Mouse (Mus musculus) lung, adult 2 months (tissue): Measurements from ENCODE around the gene 1700015F17Rik. TPM values are rescaled to one million over a fixed set of nuclear protein-coding genes. Genes with fewer than 3 reads are reported as not detected.

Experiments
- DNase-seq: peaks from one replicate; pipeline ENCODE4 v3.0.0; 2022
- H3K4me1 ChIP-seq: fragments of 200-500 bp; 2 replicates; pipeline ENCODE4 v1.6.1; 2011; ENCODE audit warnings: low read length; ENCODE audit not compliant: control insufficient read depth, insufficient read depth
- H3K4me3 ChIP-seq: fragments of 200-500 bp; replicated peaks from 2 replicates; pipeline ENCODE3; 2011; ENCODE audit warnings: low read depth, mild to moderate bottlenecking, control low read depth, low read length; ENCODE audit errors: extremely low read depth
- CTCF ChIP-seq: fragments of 200-500 bp; IDR thresholded peaks from 2 replicates; pipeline ENCODE4 v1.5.1; 2011; ENCODE audit warnings: mild to moderate bottlenecking, low read length, control low read depth; ENCODE audit not compliant: insufficient read depth
- POLR2A ChIP-seq: fragments of 200-500 bp; IDR thresholded peaks from 2 replicates; pipeline ENCODE4 v1.6.1; 2011; ENCODE audit warnings: low read depth, mild to moderate bottlenecking, control low read depth, low read length, borderline replicate concordance; ENCODE audit errors: extremely low read depth
- WGBS: fragments of 180-500 bp; shearing (Covaris S2); methylation state at CpG from one replicate; pipeline ENCODE4 v1.1.7; 2018; 5-methylcytosine and 5-hydroxymethylcytosine counted together
- polyA plus RNA-seq: library from polyadenylated mRNA; depleted of rRNA; stranded (reverse); fragments of >200 nt; gene quantifications from 2 replicates; pipeline ENCODE4 v1.2.3, GENCODE M21; 2012; rRNA removed

Gene 1700015F17Rik
- polyA plus RNA-seq = not detected in 2 replicates

DNA sequence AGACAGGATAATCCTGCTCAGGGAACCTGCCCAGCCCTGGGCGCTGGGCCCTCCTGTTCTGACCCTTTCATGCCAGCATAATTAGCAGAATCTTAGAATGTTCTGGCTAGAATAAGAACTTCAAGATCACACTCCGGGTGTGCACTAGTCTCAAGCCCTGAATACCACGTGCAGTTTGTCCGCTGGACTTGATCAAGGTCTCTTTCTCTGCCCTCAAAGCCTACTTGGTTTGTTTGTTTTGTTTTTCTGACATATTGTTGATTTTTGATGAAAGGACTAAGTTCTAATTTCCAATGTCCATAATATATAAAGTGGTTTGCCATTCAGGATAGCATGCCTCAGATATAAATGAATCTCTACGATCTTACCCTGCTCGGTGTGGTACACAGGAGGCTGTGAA, at the start of gene 1700015F17Rik:
1700015F17Rik (minus strand) TSS at position 101 of the 400 bp plus-strand sequence.
- Histone ChIP-seq H3K4me1 (no peaks in the 10 kb centered on the region), H3K4me3 (no peak within 1 kb of the TSS)
- 92% methylated on average over 6 of the region's 6 CpGs for WGBS
- TF ChIP-seq POLR2A (no peak), CTCF (no peak)
- no peak for DNase-seq

GRCm38 (mm10) chr5:5515411-5515810, 36.5 kb upstream of the 1700015F17Rik start:
- 80% methylated on average over 5 of the region's 5 CpGs for WGBS
- no peak for TF ChIP-seq CTCF
- no peak for TF ChIP-seq POLR2A
- Histone ChIP-seq H3K4me1 (no peaks in the 10 kb centered on the region; the same call in 1 of the 2 replicates), H3K4me3 (no peak overlapping the region)
- DNase-seq = no peak

DNA sequence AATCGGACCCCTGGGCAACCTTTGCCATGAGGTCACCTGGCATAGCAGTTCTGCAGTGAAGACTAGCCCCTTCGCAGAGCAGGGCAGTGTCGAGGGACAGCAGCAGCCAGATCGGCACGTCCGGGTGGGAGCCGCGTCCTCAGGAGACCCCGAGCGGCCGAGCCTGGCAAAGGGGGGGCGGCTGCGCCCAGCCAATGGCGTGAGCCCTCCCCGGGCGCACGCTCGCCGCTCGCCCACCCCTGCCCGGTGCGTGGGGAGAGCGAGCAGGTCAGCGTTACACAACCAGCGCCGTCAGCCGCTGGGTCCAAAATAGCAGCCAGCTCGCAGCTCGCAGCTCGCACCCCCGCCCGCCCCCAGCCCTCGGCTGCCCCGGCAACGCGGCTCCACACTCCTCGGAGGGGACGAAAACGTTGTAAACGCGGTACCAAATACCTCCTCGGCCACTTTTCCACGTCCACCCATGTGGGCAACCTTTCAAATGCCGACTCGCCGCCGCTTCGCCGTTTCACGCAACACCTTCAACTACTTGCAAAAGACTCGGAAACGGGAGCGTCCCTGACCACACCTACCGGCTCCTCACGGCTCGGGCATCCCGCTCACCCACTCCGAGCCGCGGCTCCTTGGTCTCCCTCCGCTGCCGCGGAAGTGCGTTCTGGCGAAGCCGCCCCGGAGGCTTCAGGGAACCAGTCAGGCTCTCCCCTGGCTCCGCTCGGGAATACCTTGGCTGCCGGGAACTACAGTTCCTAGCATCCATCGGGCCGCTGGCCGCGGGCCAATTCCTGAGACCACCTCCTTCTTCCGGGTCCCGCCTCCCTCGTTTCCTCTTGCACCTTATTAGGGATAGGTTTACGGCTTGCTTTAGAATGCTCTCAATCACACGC, 35.5 kb upstream of the 1700015F17Rik start, which contains the start of gene Cldn12:
Cldn12 (minus strand) TSS at position 763 of the 881 bp plus-strand sequence.
- H3K4me1 ChIP-seq = no peaks in the 10 kb centered on the region; the same call in 1 of the 2 replicates
- TF ChIP-seq POLR2A = peak; percentile 60; the same call in 1 of the 2 replicates
- TF ChIP-seq CTCF = no peak
- peak within 1 kb of the TSS; percentile 78 for H3K4me3 ChIP-seq
- WGBS = under 1% methylated on average over 78 of the region's 79 CpGs
- DNase-seq = peak; percentile 93

DNA sequence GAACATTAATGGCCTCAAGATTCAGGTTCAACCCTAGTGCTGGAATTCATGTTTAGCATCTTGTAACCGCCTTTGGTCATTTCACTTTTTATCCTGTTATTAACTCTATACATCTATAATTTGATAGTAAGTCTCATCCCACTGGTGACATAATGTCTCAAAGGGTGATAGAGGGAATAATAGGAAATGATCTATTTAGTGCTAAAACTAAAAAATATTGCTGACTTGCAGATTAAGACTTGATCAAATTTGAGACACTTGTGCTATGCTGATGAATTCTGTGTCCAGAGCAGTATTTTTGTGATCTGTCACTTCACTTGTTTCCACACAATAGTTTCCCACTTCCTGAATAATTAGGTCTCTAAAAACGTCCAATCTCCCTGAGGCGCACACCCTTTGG, 32.5 kb upstream of the 1700015F17Rik start:
- TF ChIP-seq CTCF (no peak), POLR2A (no peak)
- DNase-seq = no peak
- WGBS = 78% methylated on average over 3 of the region's 3 CpGs

DNA sequence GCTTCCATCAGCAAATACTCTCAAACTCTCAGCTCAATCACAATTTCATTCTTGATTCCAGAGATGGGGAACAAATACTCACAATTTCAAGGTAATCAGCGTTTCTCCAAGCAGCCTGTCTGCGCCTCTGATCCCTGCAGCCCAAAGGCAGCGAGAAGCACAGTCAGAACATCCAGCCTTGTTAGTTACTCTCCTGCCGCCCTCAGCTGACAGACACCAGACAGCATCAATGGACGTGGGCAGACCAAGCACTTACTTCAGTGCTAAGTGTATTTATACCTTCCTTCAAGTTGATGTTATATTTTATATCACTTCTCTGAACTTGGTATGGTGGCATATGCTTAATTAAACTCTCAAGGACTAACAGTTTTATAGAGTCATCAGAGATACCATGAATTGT, 32.0 kb upstream of the 1700015F17Rik start:
- Histone ChIP-seq H3K4me1 (peaks cover 2% of the 10 kb centered on the region), H3K4me3 (no peak overlapping the region)
- DNase-seq = no peak
- TF ChIP-seq CTCF = no peak
- no peak for TF ChIP-seq POLR2A
- 87% methylated on average over 5 of the region's 5 CpGs for WGBS

More for the DNA sequence above, 32.5 kb upstream of the 1700015F17Rik start:
- Histone ChIP-seq H3K4me3 (no peak overlapping the region), H3K4me1 (peaks cover 2% of the 10 kb centered on the region)

DNA sequence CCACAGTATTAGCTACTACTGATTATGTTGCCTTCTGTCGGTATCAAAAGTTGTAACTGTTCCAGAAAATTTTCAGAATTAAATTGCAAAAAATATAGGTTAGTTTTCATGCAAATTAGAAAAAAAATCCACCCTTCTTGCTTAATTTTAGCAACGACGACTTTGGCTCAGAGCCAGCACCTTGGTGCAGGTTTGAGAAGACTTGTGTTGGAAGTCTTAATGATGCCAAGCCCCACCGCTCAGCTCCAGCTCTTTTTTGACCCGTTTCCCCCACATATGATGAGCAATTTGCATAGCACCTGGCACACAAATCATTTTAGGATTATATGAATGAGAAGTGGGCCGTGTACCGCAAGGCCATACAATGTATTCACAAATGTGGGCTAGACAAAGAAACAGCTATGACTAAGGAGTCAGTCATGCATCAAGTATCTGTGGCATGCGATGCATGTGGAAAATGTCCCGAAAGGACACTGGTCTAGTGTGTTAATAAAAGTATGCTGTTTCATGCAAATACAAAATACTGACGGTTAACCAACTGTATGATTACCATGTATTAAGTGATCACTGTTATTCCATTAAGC, 31.5 kb upstream of the 1700015F17Rik start:
- Histone ChIP-seq H3K4me3 (no peak overlapping the region), H3K4me1 (peaks cover 2% of the 10 kb centered on the region)
- TF ChIP-seq CTCF = no peak
- no peak for TF ChIP-seq POLR2A
- DNase-seq = no peak
- 70% methylated on average over 10 of the region's 10 CpGs for WGBS

- no peak for DNase-seq
- WGBS = 80% methylated on average over 10 of the region's 10 CpGs
- no peak for TF ChIP-seq POLR2A
- TF ChIP-seq CTCF = no peak
Observed at GRCm38 (mm10) chr5:5508231-5508630, 29.3 kb upstream of the 1700015F17Rik start.

DNA sequence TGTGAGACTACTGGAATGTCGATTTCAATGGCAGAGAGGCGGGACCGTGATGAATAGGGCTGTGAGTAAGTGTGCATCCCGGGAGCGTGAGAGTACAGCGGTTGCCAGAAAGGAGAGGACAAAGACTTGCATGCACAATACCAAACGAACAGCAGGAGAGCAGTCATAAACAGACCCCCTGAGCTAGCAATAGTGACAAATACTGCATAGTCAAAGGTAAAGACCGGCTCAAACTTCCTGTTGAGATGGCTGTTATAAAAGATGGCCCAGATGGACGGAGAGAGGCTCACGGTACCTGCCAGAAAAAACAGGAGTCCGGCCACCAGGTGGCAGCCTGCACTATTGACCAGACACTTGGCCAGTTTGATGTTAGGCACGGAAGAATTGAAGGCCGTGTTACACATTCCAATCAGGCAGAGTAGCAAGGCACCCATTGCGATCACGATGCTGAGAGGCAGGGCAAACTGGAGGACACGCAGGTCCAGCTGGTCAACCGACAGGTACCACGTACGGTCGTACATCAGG, 28.8 kb upstream of the 1700015F17Rik start:
- Histone ChIP-seq H3K4me3 (no peak overlapping the region), H3K4me1 (peaks cover 2% of the 10 kb centered on the region; the same call in 1 of the 2 replicates)
- WGBS = 57% methylated on average over 20 of the region's 20 CpGs
- peak; percentile 66 for DNase-seq
- TF ChIP-seq CTCF (peak; percentile 66), POLR2A (no peak)

More at GRCm38 (mm10) chr5:5508231-5508630, 29.3 kb upstream of the 1700015F17Rik start:
- Histone ChIP-seq H3K4me3 (no peak overlapping the region), H3K4me1 (peaks cover 2% of the 10 kb centered on the region; the same call in 1 of the 2 replicates)

- WGBS = 87% methylated on average over 13 of the region's 13 CpGs
- no peak overlapping the region for H3K4me3 ChIP-seq
- DNase-seq = no peak
- H3K4me1 ChIP-seq = peaks cover 2% of the 10 kb centered on the region; the same call in 1 of the 2 replicates
- TF ChIP-seq CTCF (no peak), POLR2A (no peak)
Observed at GRCm38 (mm10) chr5:5504456-5504855, 25.5 kb upstream of the 1700015F17Rik start.
